Mouse (Mus musculus): ENCODE data around the gene Parp16. TPM values are rescaled to one million over a fixed set of nuclear protein-coding genes. Genes with fewer than 3 reads are reported as not detected.
A peak's percentile ranks its signal among the peaks of the same experiment; 100 is the strongest.
"Not testable (repeated sequence)": the region's sequence is repeated elsewhere in the genome, so short reads cannot be mapped to it uniquely, and the experiment has no call there.

The Parp16 gene
- polyA plus RNA-seq, 1 experiment from 2014 or later = 5.4 TPM

DNA sequence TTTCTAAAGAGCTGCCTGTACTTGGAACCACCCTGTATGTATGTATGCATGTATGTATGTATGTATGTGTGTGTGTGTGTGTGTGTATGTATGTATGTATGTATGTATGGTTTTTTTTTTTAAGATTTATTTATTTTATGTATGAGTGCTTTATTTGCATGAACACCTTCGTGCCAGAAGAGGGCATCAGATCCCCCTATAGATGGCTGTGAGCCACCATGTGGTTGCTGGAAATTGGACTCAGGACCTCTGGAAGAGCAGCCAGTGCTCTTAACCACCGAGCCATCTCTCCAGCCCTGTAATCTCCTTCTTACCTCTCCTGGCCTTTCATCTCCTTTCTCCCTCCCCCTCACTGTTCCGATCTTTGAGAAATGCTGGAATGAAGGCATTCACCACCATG lies 25.2 kb downstream of the Parp16 start:
- not testable (repeated sequence) for H3K4me3 ChIP-seq (ENCODE audit: low read depth, low read length); ATAC-seq (replicated peaks; ENCODE audit: low FRiP score); DNase-seq (ENCODE audit: low spot score); H3K4me1 ChIP-seq (replicated peaks; ENCODE audit: control insufficient read depth, insufficient read depth, low read length); H3K4me2 ChIP-seq (ENCODE audit: low read depth, low read length, severe bottlenecking); H3K9ac ChIP-seq (ENCODE audit: low read length); H3K27ac ChIP-seq (ENCODE audit: low read depth, low read length); H3K27me3 ChIP-seq (ENCODE audit: control insufficient read depth, insufficient read depth, low read length); H3K36me3 ChIP-seq (ENCODE audit: control insufficient read depth, insufficient read depth, low read length); H3K9me3 ChIP-seq (ENCODE audit: control insufficient read depth, low read length)
- WGBS = 49% methylated on average over 3 of the region's 3 CpGs

- ATAC-seq (replicated peaks; ENCODE audit: low FRiP score) (no peak), DNase-seq (ENCODE audit: low spot score) (no peak)
- Histone ChIP-seq H3K27me3 (ENCODE audit: control insufficient read depth, insufficient read depth, low read length) (no peaks in the 10 kb centered on the region), H3K9me3 (ENCODE audit: control insufficient read depth, low read length) (no peaks in the 10 kb centered on the region), H3K4me3 (ENCODE audit: low read depth, low read length) (no peak overlapping the region), H3K4me1 (replicated peaks; ENCODE audit: control insufficient read depth, insufficient read depth, low read length) (no peaks in the 10 kb centered on the region), H3K9ac (ENCODE audit: low read length) (no peak overlapping the region), H3K36me3 (ENCODE audit: control insufficient read depth, insufficient read depth, low read length) (no peaks in the 10 kb centered on the region), H3K4me2 (ENCODE audit: low read depth, low read length, severe bottlenecking) (no peak overlapping the region), H3K27ac (ENCODE audit: low read depth, low read length) (no peak overlapping the region)
- 87% methylated on average over 6 of the region's 6 CpGs for WGBS
These were observed 28.8 kb downstream of the Parp16 start for GRCm38 (mm10) chr9:65223927-65224326.

- no peaks in the 10 kb centered on the region for H3K9me3 ChIP-seq (ENCODE audit: control insufficient read depth, low read length)
- no peaks in the 10 kb centered on the region for H3K4me1 ChIP-seq (replicated peaks; ENCODE audit: control insufficient read depth, insufficient read depth, low read length)
- DNase-seq (ENCODE audit: low spot score) (peak; percentile 60), ATAC-seq (replicated peaks; ENCODE audit: low FRiP score) (no peak)
- no peak overlapping the region for H3K27ac ChIP-seq (ENCODE audit: low read depth, low read length)
- WGBS = 20% methylated on average over 4 of the region's 4 CpGs
- no peak overlapping the region for H3K4me2 ChIP-seq (ENCODE audit: low read depth, low read length, severe bottlenecking)
- no peak overlapping the region for H3K9ac ChIP-seq (ENCODE audit: low read length)
- H3K4me3 ChIP-seq (ENCODE audit: low read depth, low read length) = no peak overlapping the region
- H3K27me3 ChIP-seq (ENCODE audit: control insufficient read depth, insufficient read depth, low read length) = no peaks in the 10 kb centered on the region
- no peaks in the 10 kb centered on the region; the same call in 1 of the 2 replicates for H3K36me3 ChIP-seq (ENCODE audit: control insufficient read depth, insufficient read depth, low read length)
These were observed 30.6 kb downstream of the Parp16 start for GRCm38 (mm10) chr9:65225795-65226194.

DNA sequence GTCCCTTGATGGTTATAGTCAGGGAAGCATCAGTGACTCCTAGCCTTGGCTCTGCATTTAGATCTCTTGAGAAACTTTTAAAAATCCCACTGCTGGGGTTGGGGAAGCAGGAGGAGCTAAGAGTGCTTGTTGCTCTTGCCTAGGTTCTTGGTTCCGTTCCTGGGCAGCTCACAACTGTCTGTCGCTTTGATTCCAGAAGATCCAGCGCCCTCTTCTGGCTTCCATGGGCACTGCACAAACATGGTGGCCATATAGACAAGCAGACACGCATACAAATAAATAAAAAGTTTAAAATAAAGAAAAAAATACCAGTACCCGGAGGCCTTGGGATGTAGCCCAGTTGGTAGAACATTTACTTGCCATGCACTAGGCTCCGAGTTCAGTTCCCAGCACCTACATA lies 35.1 kb downstream of the Parp16 start:
- DNase-seq (ENCODE audit: low spot score) (no peak), ATAC-seq (replicated peaks; ENCODE audit: low FRiP score) (no peak)
- H3K27ac ChIP-seq (ENCODE audit: low read depth, low read length) = no peak overlapping the region
- H3K9me3 ChIP-seq (ENCODE audit: control insufficient read depth, low read length) = no peaks in the 10 kb centered on the region
- H3K4me2 ChIP-seq (ENCODE audit: low read depth, low read length, severe bottlenecking) = no peak overlapping the region
- H3K4me1 ChIP-seq (replicated peaks; ENCODE audit: control insufficient read depth, insufficient read depth, low read length) = no peaks in the 10 kb centered on the region
- no peak overlapping the region for H3K9ac ChIP-seq (ENCODE audit: low read length)
- no peaks in the 10 kb centered on the region for H3K27me3 ChIP-seq (ENCODE audit: control insufficient read depth, insufficient read depth, low read length)
- WGBS = 77% methylated on average over 6 of the region's 6 CpGs
- H3K4me3 ChIP-seq (ENCODE audit: low read depth, low read length) = no peak overlapping the region
- H3K36me3 ChIP-seq (ENCODE audit: control insufficient read depth, insufficient read depth, low read length) = no peaks in the 10 kb centered on the region; the same call in 1 of the 2 replicates

DNA sequence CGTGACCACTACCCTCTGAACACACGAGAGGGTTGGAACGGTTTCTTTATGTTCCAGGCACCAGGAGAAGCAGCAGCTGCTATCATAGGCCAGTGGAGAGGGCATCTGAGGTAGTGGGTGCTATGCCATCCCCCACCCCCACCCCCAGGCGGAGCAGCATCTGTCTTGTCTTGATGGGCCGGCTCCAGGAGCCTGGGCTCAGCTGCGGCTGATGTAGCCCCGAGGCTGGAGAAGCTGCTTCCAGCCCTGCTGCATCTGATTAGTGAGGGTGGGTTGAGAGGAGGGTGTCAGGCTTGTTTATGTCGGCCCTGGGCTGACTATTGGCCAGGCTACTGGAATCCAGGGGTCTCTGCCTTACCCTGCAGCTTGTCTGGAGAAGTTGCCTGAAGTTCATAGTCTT lies 36.1 kb downstream of the Parp16 start:
- Histone ChIP-seq H3K27me3 (ENCODE audit: control insufficient read depth, insufficient read depth, low read length) (no peaks in the 10 kb centered on the region), H3K4me2 (ENCODE audit: low read depth, low read length, severe bottlenecking) (no peak overlapping the region), H3K4me1 (replicated peaks; ENCODE audit: control insufficient read depth, insufficient read depth, low read length) (no peaks in the 10 kb centered on the region), H3K27ac (ENCODE audit: low read depth, low read length) (no peak overlapping the region), H3K9ac (ENCODE audit: low read length) (no peak overlapping the region), H3K4me3 (ENCODE audit: low read depth, low read length) (no peak overlapping the region), H3K9me3 (ENCODE audit: control insufficient read depth, low read length) (no peaks in the 10 kb centered on the region), H3K36me3 (ENCODE audit: control insufficient read depth, insufficient read depth, low read length) (no peaks in the 10 kb centered on the region; the same call in 1 of the 2 replicates)
- 68% methylated on average over 8 of the region's 8 CpGs for WGBS
- DNase-seq (ENCODE audit: low spot score) = no peak
- no peak for ATAC-seq (replicated peaks; ENCODE audit: low FRiP score)

DNA sequence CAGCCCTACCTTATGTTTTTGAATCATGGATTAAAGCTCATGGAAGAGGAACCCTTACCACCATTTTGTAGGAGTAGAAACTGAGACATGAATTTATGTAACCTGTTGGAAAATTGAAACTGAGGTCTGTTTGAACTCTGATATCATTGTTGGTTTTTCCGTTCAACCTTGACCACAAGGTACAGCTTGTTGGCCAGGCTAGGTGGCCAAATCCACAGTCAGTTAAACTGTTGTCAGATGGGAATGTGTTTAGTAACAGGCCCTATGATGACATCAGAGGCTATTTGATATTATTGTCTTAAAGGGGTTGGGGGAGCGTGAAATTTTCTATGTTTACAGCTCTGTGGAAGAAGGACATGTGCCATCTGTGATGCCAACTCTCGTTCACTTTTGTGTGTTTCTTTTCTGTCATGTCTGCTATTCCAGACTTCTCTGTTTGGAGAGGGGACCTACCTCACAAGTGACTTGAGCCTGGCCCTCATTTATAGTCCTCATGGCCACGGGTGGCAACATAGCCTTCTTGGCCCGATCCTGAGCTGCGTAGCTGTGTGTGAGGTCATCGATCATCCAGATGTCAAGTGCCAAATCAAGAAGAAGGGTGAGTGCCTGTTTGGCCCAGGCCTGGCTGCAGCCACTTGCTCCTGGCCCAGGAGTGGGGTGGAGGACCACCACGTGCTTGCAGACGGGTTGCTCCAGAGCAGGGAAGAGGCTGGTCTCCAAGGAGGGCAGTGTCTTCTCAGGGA lies 38.3 kb downstream of the Parp16 start:
- H3K4me1 ChIP-seq (replicated peaks; ENCODE audit: control insufficient read depth, insufficient read depth, low read length) = no peaks in the 10 kb centered on the region
- H3K27me3 ChIP-seq (ENCODE audit: control insufficient read depth, insufficient read depth, low read length) = no peaks in the 10 kb centered on the region
- no peak for DNase-seq (ENCODE audit: low spot score)
- H3K9ac ChIP-seq (ENCODE audit: low read length) = no peak overlapping the region
- H3K4me2 ChIP-seq (ENCODE audit: low read depth, low read length, severe bottlenecking) = no peak overlapping the region
- H3K27ac ChIP-seq (ENCODE audit: low read depth, low read length) = no peak overlapping the region
- H3K4me3 ChIP-seq (ENCODE audit: low read depth, low read length) = no peak overlapping the region
- no peaks in the 10 kb centered on the region; the same call in 1 of the 2 replicates for H3K36me3 ChIP-seq (ENCODE audit: control insufficient read depth, insufficient read depth, low read length)
- no peak for ATAC-seq (replicated peaks; ENCODE audit: low FRiP score)
- WGBS = 91% methylated on average over 9 of the region's 9 CpGs
- H3K9me3 ChIP-seq (ENCODE audit: control insufficient read depth, low read length) = no peaks in the 10 kb centered on the region

DNA sequence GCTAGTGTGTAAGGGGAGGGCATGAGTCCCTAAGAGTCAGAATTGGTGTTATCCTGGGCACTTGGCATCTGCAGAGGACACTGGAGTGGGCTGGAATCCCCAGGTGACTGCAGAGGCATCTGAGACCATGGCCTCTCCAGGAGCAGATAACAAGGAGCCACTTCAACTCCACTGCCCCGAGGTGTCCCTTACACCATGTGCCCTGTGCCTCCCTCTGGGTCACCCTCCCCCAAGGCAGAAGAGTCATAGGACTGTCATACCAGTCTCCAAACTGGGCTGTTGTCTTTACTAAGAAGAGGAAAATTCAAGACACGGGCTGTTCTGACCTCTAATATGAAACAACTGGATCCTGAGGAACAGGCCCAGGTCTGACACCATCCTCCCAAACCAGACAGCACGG lies 39.6 kb downstream of the Parp16 start:
- DNase-seq (ENCODE audit: low spot score) (no peak), ATAC-seq (replicated peaks; ENCODE audit: low FRiP score) (no peak)
- Histone ChIP-seq H3K36me3 (ENCODE audit: control insufficient read depth, insufficient read depth, low read length) (no peaks in the 10 kb centered on the region; the same call in 1 of the 2 replicates), H3K4me1 (replicated peaks; ENCODE audit: control insufficient read depth, insufficient read depth, low read length) (no peaks in the 10 kb centered on the region), H3K4me2 (ENCODE audit: low read depth, low read length, severe bottlenecking) (no peak overlapping the region), H3K4me3 (ENCODE audit: low read depth, low read length) (no peak overlapping the region), H3K27me3 (ENCODE audit: control insufficient read depth, insufficient read depth, low read length) (no peaks in the 10 kb centered on the region), H3K9me3 (ENCODE audit: control insufficient read depth, low read length) (no peaks in the 10 kb centered on the region), H3K9ac (ENCODE audit: low read length) (no peak overlapping the region), H3K27ac (ENCODE audit: low read depth, low read length) (no peak overlapping the region)
- 92% methylated on average over 3 of the region's 3 CpGs for WGBS

DNA sequence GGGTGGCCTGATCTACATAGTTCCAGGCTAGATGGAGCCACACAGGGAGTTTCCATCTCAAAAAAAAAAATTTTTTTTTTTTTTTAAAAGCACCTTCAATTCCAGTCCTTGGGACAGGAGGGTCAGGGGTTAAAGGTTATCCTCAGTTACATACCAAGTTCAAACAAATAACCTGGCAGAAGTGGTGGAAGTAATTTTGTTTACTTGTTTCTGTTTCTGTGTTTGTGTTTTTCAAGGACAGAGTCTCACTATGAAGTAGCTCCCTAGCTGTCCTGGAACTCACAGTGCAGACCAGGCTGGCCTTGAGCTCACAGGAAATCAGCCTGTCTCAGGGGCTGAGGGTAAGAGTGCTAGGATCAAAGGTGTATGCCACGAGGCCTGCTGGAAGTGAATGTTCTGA lies 40.4 kb downstream of the Parp16 start:
- Histone ChIP-seq H3K4me1 (replicated peaks; ENCODE audit: control insufficient read depth, insufficient read depth, low read length) (no peaks in the 10 kb centered on the region), H3K9me3 (ENCODE audit: control insufficient read depth, low read length) (no peaks in the 10 kb centered on the region), H3K27ac (ENCODE audit: low read depth, low read length) (no peak overlapping the region), H3K4me2 (ENCODE audit: low read depth, low read length, severe bottlenecking) (no peak overlapping the region), H3K27me3 (ENCODE audit: control insufficient read depth, insufficient read depth, low read length) (no peaks in the 10 kb centered on the region), H3K36me3 (ENCODE audit: control insufficient read depth, insufficient read depth, low read length) (no peaks in the 10 kb centered on the region; the same call in 1 of the 2 replicates), H3K4me3 (ENCODE audit: low read depth, low read length) (no peak overlapping the region), H3K9ac (ENCODE audit: low read length) (no peak overlapping the region)
- 74% methylated on average over 1 of the region's 1 CpGs for WGBS
- DNase-seq (ENCODE audit: low spot score) (no peak), ATAC-seq (replicated peaks; ENCODE audit: low FRiP score) (no peak)

GRCm38 (mm10) chr9:65237616-65238015 lies 42.5 kb downstream of the Parp16 start:
- no peak overlapping the region for H3K9ac ChIP-seq (ENCODE audit: low read length)
- no peak for DNase-seq (ENCODE audit: low spot score)
- no peak for ATAC-seq (replicated peaks; ENCODE audit: low FRiP score)
- H3K4me2 ChIP-seq (ENCODE audit: low read depth, low read length, severe bottlenecking) = no peak overlapping the region
- no peaks in the 10 kb centered on the region for H3K27me3 ChIP-seq (ENCODE audit: control insufficient read depth, insufficient read depth, low read length)
- H3K4me1 ChIP-seq (replicated peaks; ENCODE audit: control insufficient read depth, insufficient read depth, low read length) = no peaks in the 10 kb centered on the region
- 91% methylated on average over 11 of the region's 11 CpGs for WGBS
- no peak overlapping the region for H3K27ac ChIP-seq (ENCODE audit: low read depth, low read length)
- no peaks in the 10 kb centered on the region for H3K9me3 ChIP-seq (ENCODE audit: control insufficient read depth, low read length)
- H3K4me3 ChIP-seq (ENCODE audit: low read depth, low read length) = no peak overlapping the region
- no peaks in the 10 kb centered on the region for H3K36me3 ChIP-seq (ENCODE audit: control insufficient read depth, insufficient read depth, low read length)
